Mouse (Mus musculus) lung, embryonic 16.5 days (tissue): ENCODE measurements at regions not wholly inside any gene's neighbourhood (a gene's known extent, or its start where the extent isn't known, plus 50 kb on each side); places are given as distances from the start of the nearest gene placed in this dataset.

Source experiments
- ATAC-seq: fragments of 200-750 bp; cut with Nextera tagmentation; 2 replicates; pipeline ENCODE4 v1.8.0; 2017; ENCODE audit warnings: low read depth, mild to moderate bottlenecking, moderate library complexity
- H3K27ac ChIP-seq: fragments of 300-500 bp; sonication (generic); 2 replicates; pipeline ENCODE4 v1.5.1; 2014; ENCODE audit warnings: mild to moderate bottlenecking, control low read depth, low read length
- H3K27me3 ChIP-seq: fragments of 300-500 bp; sonication (generic); 2 replicates; pipeline ENCODE4 v1.6.1; 2014; ENCODE audit warnings: low read depth, low read length, mixed read lengths; ENCODE audit not compliant: control insufficient read depth, insufficient read depth
- H3K36me3 ChIP-seq: fragments of 300-500 bp; sonication (generic); 2 replicates; pipeline ENCODE4 v1.6.1; 2014; ENCODE audit warnings: low read length; ENCODE audit not compliant: control insufficient read depth, insufficient read depth
- H3K4me1 ChIP-seq: fragments of 300-500 bp; sonication (generic); replicated peaks from 2 replicates; pipeline ENCODE4 v1.6.1; 2014; ENCODE audit warnings: low read length, mixed read lengths; ENCODE audit not compliant: control insufficient read depth, insufficient read depth
- H3K4me2 ChIP-seq: fragments of 300-500 bp; sonication (generic); 2 replicates; pipeline ENCODE4 v1.6.1; 2014; ENCODE audit warnings: low read depth, low read length, control low read depth
- H3K4me3 ChIP-seq: fragments of 300-500 bp; sonication (generic); 2 replicates; pipeline ENCODE4 v1.5.1; 2014; ENCODE audit warnings: mild to moderate bottlenecking, low read length, control low read depth
- H3K9ac ChIP-seq: fragments of 300-500 bp; sonication (generic); 2 replicates; pipeline ENCODE4 v1.6.1; 2014; ENCODE audit warnings: low read length, control low read depth
- H3K9me3 ChIP-seq: fragments of 300-500 bp; sonication (generic); 2 replicates; pipeline ENCODE4 v1.6.1; 2016; ENCODE audit warnings: low read length; ENCODE audit not compliant: control insufficient read depth
- WGBS: fragments of 180-500 bp; shearing (Covaris S2); extraction: QIAGEN DNeasy Blood & Tissue Kit; methylation state at CpG from one replicate; pipeline ENCODE4 v1.1.7; 2014; 5-methylcytosine and 5-hydroxymethylcytosine counted together

DNA sequence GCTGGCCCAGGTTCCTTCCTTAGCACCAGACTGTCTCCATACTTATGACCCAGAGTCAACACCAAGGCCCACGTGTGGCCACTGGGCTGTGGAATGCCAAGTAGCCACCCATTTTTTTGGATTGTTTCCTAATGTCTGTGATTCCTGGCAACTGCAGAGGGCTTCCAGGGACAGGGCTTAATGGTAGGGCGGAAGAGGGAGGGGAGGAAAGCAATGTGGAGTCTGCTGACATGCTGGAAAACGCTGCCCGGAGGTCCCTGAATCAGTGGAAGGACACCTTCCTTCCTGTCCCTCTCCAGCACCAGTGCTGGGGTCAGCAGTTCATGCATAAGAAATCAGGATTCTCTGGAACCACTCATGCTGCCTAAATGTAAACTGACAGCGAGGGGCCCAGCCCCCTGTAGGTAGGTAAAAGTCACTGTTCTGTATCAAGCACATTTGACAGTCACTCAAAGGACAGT lies 90.8 kb downstream of the Iyd start:
- Histone ChIP-seq H3K9ac (no peak overlapping the region), H3K27me3 (no peaks in the 10 kb centered on the region), H3K36me3 (no peaks in the 10 kb centered on the region), H3K9me3 (no peaks in the 10 kb centered on the region), H3K27ac (peak overlapping the region; percentile 25), H3K4me3 (no peak overlapping the region), H3K4me1 (peaks cover 9% of the 10 kb centered on the region; the same call in 1 of the 2 replicates), H3K4me2 (no peak overlapping the region)
- 22% methylated on average over 5 of the region's 5 CpGs for WGBS
- peak; percentile 64 for ATAC-seq

DNA sequence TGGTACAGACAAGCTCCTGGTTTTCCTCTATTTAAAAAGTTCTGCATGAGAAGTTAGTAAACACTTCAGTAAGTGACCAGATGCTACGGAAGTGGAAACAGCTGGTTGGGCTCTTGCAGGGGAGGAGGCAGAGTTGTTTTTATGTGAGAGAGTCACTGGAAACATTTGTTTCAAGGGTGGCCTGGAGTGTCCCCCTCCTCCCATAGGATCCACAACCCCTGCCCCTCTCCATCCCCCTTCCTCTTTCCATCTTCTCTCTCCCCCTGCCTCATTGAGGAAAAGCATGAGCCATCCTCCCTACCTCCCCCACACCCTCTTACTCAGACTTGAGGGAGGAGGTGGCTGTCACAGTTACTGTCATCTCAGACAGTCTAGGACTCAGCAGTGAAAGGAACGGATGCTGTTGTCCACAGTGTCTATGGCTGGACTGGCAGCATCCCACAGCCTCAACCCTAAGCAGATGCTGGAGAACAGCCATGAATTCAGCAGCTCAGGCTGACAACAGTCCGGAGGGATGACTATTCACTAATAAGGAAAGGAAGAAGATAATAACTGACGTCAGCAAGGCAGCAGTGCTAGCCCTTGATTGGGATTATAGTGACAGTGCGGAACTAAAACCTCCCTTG lies 93.9 kb downstream of the Iyd start:
- ATAC-seq = peak; percentile 91
- Histone ChIP-seq H3K36me3 (no peaks in the 10 kb centered on the region), H3K27me3 (no peaks in the 10 kb centered on the region), H3K9me3 (no peaks in the 10 kb centered on the region), H3K4me1 (peaks cover 9% of the 10 kb centered on the region; the same call in 1 of the 2 replicates), H3K4me2 (no peak overlapping the region), H3K4me3 (no peak overlapping the region), H3K27ac (peak overlapping the region; percentile 94), H3K9ac (no peak overlapping the region)
- WGBS = 22% methylated on average over 5 of the region's 5 CpGs

DNA sequence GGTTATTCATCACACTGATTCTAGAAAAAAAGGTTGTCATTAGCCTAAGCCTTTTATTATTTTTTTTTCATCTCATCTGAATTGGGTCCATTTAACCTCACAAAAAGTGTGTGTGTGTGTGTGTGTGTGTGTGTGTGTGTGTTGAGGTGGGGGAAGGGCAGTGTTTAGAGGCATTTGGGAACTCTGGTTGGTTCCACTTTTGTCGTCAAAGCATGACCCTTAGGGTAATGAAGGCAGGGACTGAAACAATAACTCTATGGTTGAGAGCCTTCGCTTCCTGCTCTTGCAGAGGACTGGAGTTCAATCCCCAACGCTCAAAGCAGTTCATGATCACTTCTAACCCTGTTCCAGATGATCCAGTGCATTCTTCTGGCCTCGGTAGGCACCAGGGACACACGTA lies 96.1 kb upstream of the Plekhg1 start:
- Histone ChIP-seq H3K27me3 (no peaks in the 10 kb centered on the region), H3K9me3 (no peaks in the 10 kb centered on the region), H3K4me3 (no peak overlapping the region), H3K4me1 (peaks cover 3% of the 10 kb centered on the region; the same call in 1 of the 2 replicates), H3K9ac (no peak overlapping the region), H3K36me3 (no peaks in the 10 kb centered on the region), H3K4me2 (no peak overlapping the region), H3K27ac (no peak overlapping the region)
- no peak for ATAC-seq
- 76% methylated on average over 5 of the region's 5 CpGs for WGBS

DNA sequence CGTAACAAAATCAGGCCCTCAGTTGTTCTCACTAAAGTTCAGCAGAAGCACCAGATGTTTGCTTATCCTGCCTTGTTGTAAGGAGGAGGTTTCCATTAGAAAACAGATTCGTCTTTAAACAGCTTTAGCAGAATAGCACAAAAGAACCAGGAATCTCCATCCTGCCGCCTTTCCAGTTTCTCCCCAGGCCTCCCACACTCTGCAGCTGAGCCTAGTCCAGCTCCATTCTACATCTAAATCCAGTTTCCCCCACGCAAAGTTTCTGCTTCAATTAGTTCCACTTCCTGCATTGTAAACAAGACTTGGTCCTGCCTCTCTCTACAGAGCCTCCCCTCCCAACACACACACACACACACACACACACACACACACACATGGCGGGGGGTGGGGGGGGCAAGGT lies 95.1 kb upstream of the Plekhg1 start:
- H3K4me3 ChIP-seq = no peak overlapping the region
- no peak overlapping the region for H3K27ac ChIP-seq
- H3K36me3 ChIP-seq = no peaks in the 10 kb centered on the region
- ATAC-seq = no peak
- H3K27me3 ChIP-seq = no peaks in the 10 kb centered on the region
- H3K9me3 ChIP-seq = no peaks in the 10 kb centered on the region
- H3K9ac ChIP-seq = no peak overlapping the region
- H3K4me1 ChIP-seq = peaks cover 7% of the 10 kb centered on the region
- no peak overlapping the region for H3K4me2 ChIP-seq
- WGBS = 55% methylated on average over 5 of the region's 5 CpGs

DNA sequence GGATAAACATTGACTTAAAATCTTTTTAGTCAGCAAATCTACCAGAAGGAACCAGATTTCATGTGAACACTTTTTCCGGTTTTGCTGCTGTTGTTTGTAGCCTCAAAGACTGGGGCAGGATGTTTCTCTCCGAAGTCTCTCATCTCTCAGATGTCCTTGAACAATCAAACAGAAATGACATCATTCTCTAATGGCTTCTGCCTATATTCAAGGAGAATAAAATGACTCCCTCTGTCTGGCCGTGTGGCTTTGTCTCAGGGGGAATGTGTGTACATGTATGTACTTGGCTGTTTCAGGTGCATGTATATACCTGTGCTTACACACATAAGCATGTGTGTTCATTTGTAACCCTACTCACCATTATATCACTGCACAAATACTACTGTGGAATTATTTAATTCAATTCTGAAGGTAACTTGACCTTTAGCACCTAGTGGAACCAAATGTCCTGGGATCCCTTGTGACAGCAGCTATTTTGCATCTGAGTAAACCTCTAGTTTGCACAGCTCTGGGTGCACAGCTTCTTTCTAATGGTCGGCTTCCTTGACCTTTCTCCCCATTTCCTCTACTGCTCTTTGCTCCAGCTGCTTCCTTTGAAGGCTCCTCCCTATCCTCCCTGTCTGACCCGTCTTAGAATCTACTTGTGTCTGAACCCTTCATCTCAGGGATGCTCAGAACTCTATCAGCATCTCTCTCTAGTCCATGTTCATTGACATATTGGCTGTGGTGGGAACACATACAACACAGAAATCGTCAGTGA lies 93.8 kb upstream of the Plekhg1 start:
- H3K4me2 ChIP-seq = no peak overlapping the region
- no peaks in the 10 kb centered on the region for H3K27me3 ChIP-seq
- 45% methylated on average over 6 of the region's 6 CpGs for WGBS
- H3K9me3 ChIP-seq = no peaks in the 10 kb centered on the region
- peaks cover 10% of the 10 kb centered on the region for H3K4me1 ChIP-seq
- ATAC-seq = no peak
- H3K4me3 ChIP-seq = no peak overlapping the region
- no peaks in the 10 kb centered on the region for H3K36me3 ChIP-seq
- peak overlapping the region; percentile 64 for H3K27ac ChIP-seq
- no peak overlapping the region for H3K9ac ChIP-seq

DNA sequence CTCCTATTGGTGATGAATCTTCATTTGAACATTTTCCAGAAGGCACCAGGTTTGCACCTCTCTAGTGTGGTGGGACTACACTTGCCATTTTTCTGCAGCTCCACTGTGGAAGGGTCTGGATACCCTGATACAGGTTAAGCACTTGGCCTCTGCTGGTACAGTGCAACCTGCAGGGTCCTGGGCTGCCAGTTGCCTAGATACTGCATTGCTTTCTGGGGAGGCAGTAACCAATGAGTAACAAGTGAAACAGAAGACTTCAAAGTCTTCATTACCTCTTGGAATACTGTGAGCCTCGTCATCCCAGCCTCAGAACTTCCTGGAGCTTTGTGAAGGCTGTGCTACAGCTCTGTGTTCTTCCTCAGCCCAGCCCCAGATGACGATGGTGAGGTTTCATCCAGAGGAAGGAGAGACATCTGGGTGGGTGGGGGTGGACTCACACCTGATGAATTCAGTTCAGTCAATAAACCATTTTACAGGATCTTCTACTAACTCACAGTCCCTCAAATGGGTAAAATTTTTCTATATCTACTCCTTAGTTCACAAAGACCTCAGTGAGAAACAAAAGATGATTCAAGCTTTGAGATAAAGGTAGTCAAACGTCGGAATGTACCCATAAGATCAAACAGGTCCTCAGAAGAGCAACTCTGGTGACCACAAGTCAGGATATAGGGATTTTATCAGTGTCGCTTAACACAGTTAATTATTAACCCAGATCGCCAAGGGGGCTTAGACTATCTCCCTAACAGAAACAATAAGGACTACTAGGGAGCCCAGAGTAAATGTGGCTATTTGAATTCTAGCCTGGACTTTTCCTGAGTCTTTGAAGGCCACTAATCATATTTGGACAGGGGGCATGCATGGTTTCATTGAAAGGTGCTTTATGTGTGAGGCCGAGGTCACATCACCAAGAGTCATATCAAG lies 92.1 kb upstream of the Plekhg1 start:
- ATAC-seq = no peak

DNA sequence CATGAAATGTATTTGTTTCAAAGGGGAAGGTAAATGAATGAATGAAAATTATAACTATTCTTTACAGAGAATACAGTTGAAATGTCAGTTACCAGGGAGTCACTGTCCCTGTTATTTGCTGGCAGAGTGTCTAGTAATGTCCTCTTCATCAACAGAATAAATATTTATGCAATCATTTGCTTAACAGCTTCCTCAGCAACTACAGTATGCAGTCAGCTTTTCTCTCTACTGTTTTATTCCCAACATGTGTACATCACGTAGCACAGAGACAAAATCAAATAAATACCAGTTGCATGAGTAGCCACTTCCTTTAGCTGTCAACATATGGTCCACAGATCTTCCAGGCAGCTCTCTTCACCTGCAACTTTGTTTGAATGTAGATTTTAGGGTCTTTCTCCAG lies 90.2 kb upstream of the Plekhg1 start:
- Histone ChIP-seq H3K36me3 (no peaks in the 10 kb centered on the region), H3K27me3 (no peaks in the 10 kb centered on the region), H3K27ac (peak overlapping the region; percentile 9), H3K4me3 (no peak overlapping the region), H3K4me2 (no peak overlapping the region), H3K9me3 (no peaks in the 10 kb centered on the region), H3K4me1 (peaks cover 10% of the 10 kb centered on the region), H3K9ac (no peak overlapping the region)
- ATAC-seq = peak; percentile 67
- WGBS = 15% methylated on average over 1 of the region's 1 CpGs

More for the DNA sequence above, 92.1 kb upstream of the Plekhg1 start:
- no peaks in the 10 kb centered on the region for H3K36me3 ChIP-seq
- H3K27me3 ChIP-seq = no peaks in the 10 kb centered on the region
- H3K4me1 ChIP-seq = peaks cover 10% of the 10 kb centered on the region
- H3K4me3 ChIP-seq = no peak overlapping the region
- H3K9me3 ChIP-seq = no peaks in the 10 kb centered on the region
- no peak overlapping the region for H3K4me2 ChIP-seq
- no peak overlapping the region for H3K9ac ChIP-seq
- 51% methylated on average over 7 of the region's 7 CpGs for WGBS
- no peak overlapping the region for H3K27ac ChIP-seq

DNA sequence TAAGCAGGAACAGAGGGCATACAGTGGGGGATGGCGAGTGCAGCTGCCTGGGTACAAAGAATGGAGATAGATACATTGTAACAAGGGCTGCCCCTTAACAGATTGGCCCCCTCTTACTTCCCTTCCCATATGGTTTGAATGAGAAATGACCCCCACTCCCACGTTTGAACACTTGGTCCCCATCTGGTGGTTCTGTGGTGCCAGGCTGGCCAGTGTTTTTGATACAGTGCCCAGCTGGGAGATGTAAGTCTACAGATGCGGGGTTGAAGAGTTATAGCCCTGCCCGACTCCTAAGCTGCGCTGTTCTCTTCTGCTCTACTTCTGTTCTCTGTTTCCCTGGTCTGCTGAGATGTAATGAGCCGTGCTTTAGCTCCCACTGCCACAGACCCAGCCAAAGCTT lies 89.6 kb upstream of the Plekhg1 start:
- 67% methylated on average over 6 of the region's 6 CpGs for WGBS

DNA sequence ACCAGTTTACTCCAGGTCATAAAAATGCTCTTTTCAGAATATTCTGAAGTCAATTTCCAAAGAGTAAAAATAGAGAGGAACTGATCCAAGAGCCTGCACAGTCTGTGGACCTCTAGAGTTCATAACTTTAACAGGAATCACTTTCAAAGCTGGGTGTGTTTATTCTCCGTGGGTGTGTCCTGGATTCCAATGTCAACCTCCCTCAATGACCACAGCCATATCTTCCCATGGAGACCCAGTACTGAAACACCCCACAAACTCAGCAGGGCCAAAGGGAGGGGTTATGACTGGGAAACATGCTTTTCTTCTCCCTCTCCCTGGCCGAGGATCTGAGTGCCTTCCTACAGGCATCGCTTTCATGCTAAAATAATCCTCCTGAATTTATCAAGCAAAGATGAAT lies 87.6 kb upstream of the Plekhg1 start:
- H3K27ac ChIP-seq = no peak overlapping the region
- no peaks in the 10 kb centered on the region for H3K27me3 ChIP-seq
- ATAC-seq = no peak
- H3K36me3 ChIP-seq = no peaks in the 10 kb centered on the region
- H3K9ac ChIP-seq = no peak overlapping the region
- peaks cover 7% of the 10 kb centered on the region for H3K4me1 ChIP-seq
- H3K9me3 ChIP-seq = no peaks in the 10 kb centered on the region
- H3K4me2 ChIP-seq = no peak overlapping the region
- no peak overlapping the region for H3K4me3 ChIP-seq
- 62% methylated on average over 3 of the region's 3 CpGs for WGBS

More for the DNA sequence above, 89.6 kb upstream of the Plekhg1 start:
- Histone ChIP-seq H3K27me3 (no peaks in the 10 kb centered on the region), H3K4me2 (no peak overlapping the region), H3K9me3 (no peaks in the 10 kb centered on the region), H3K27ac (peak overlapping the region; percentile 9; the same call in 1 of the 2 replicates), H3K4me3 (no peak overlapping the region), H3K36me3 (no peaks in the 10 kb centered on the region), H3K9ac (no peak overlapping the region), H3K4me1 (peaks cover 10% of the 10 kb centered on the region)
- ATAC-seq = no peak
